Mouse (Mus musculus) hindbrain, postnatal 0 days (tissue): Measurements from ENCODE around the gene Pfkfb2. TPM values are rescaled to one million over a fixed set of nuclear protein-coding genes. Genes with fewer than 3 reads are reported as not detected.
"Not testable (repeated sequence)": the region's sequence is repeated elsewhere in the genome, so short reads cannot be mapped to it uniquely, and the experiment has no call there.

Experiments
- ATAC-seq: fragments of 200-750 bp; cut with Nextera tagmentation; 2 replicates; pipeline ENCODE4 v1.8.0; 2017; ENCODE audit warnings: mild to moderate bottlenecking, moderate TSS enrichment, moderate library complexity
- DNase-seq: peaks from one replicate; pipeline ENCODE4 v3.0.0-alpha.2; 2015; ENCODE audit warnings: low spot score
- H3K27ac ChIP-seq: fragments of 300-500 bp; sonication (generic); 2 replicates; pipeline ENCODE4 v1.5.1; 2014; ENCODE audit warnings: mild to moderate bottlenecking
- H3K27me3 ChIP-seq: fragments of 300-500 bp; sonication (generic); 2 replicates; pipeline ENCODE4 v1.6.1; 2014; ENCODE audit warnings: low read length, mixed read lengths; ENCODE audit not compliant: insufficient read depth
- H3K36me3 ChIP-seq: fragments of 300-500 bp; sonication (generic); 2 replicates; pipeline ENCODE4 v1.6.1; 2014; ENCODE audit warnings: low read length, mixed read lengths; ENCODE audit not compliant: insufficient read depth
- H3K4me1 ChIP-seq: fragments of 300-500 bp; sonication (generic); 2 replicates; pipeline ENCODE4 v1.6.1; 2014; ENCODE audit warnings: antibody characterized with exemption, low read length, mixed read lengths; ENCODE audit not compliant: insufficient read depth
- H3K4me2 ChIP-seq: fragments of 300-500 bp; sonication (generic); 2 replicates; pipeline ENCODE4 v1.6.1; 2014; ENCODE audit warnings: low read depth, mild to moderate bottlenecking, low read length, moderate library complexity, mixed read lengths
- H3K4me3 ChIP-seq: fragments of 300-500 bp; sonication (generic); 2 replicates; pipeline ENCODE4 v1.5.1; 2014; ENCODE audit warnings: low read length
- H3K9ac ChIP-seq: fragments of 300-500 bp; sonication (generic); replicated peaks from 2 replicates; pipeline ENCODE4 v1.6.1; 2014; ENCODE audit warnings: mild to moderate bottlenecking, low read length, moderate library complexity, mixed read lengths
- H3K9me3 ChIP-seq: fragments of 300-500 bp; sonication (generic); 2 replicates; pipeline ENCODE4 v1.6.1; 2016; ENCODE audit warnings: low read length, mixed read lengths
- CTCF ChIP-seq: IDR thresholded peaks from 2 replicates; pipeline ENCODE4 v1.5.1; 2016; ENCODE audit warnings: antibody characterized with exemption, control low read depth, low read depth
- WGBS: fragments of 180-500 bp; shearing (Covaris S2); extraction: QIAGEN DNeasy Blood & Tissue Kit; methylation state at CpG from one replicate; pipeline ENCODE4 v1.1.7; 2014; 5-methylcytosine and 5-hydroxymethylcytosine counted together
- polyA plus RNA-seq: library from polyadenylated mRNA; unstranded; fragments of >200 nt; fragmentation: Nextera tagmentation; extraction: Ambion mirVana; gene quantifications from 2 replicates; pipeline ENCODE4 v1.2.1, GENCODE M21; 2015
- total RNA-seq: library from RNA; depleted of rRNA; stranded (reverse); fragments of >200 nt; gene quantifications from 2 replicates; pipeline ENCODE4 v1.2.3, GENCODE M21; 2014

Gene Pfkfb2
- total and polyA plus RNA-seq, 2 experiments from 2014 or later: 13.3 to 30.0 TPM

DNA sequence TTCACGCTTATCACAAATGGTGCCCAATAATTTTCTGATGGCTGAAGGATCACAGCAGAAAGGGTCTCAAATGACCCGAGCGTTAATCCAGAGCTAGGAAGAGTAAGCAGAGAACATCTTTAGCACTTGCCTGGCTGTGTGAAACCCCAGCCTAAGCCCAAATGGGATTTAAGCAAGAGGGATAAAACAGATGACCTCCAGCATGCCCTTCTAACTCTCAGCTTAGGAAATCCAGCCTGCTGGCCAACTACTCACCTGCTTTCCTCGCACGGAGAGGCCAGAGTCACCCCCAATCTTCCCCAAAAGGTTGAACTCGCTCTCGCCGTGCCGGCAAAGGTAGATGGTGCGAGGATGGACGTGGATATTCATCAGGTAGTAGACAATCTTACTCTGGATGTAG lies 27.1 kb downstream of the Pfkfb2 start:
- H3K4me3 ChIP-seq: no peak overlapping the region
- H3K4me1 ChIP-seq: no peaks in the 10 kb centered on the region
- 94% methylated on average over 11 of the region's 11 CpGs for WGBS
- DNase-seq (no peak), ATAC-seq (no peak)
- H3K27ac ChIP-seq: no peak overlapping the region
- no peak overlapping the region for H3K4me2 ChIP-seq
- no peaks in the 10 kb centered on the region for H3K27me3 ChIP-seq
- H3K9me3 ChIP-seq: no peaks in the 10 kb centered on the region
- no peak for TF ChIP-seq CTCF
- H3K36me3 ChIP-seq: peaks cover 62% of the 10 kb centered on the region
- H3K9ac ChIP-seq: no peak overlapping the region

DNA sequence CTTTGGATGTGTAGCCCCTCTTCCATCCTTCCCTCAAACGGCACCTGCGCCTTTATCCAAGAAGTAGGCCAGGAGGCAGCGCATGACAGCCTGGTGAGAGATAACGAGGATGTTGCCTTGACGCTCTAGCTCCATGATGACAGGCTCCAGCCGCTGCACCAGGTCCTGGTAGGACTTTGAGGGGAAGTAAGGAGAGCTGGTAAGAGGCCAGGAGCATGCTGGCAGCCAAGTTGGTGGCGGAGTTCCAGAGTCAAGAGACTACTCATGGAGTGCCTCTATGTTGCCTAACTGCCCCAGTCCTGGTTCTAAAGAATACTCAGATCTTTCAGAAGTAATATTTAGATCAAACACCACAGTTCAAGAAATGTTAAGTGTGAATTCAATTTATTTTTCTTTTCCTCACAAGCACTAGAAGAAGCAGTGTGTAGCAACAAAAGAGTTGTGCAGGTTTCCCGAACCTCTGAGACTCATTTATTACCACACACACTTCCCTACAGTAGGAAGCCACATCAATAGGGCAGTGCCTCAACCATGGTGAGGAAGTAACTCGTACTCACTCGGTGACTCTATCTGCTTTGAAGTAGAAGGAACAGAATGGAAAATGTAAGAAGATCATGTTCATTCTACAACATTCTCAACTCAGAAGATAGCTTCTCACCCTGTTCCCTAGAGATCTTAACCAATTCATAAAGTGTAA lies 29.0 kb downstream of the Pfkfb2 start:
- H3K9me3 ChIP-seq: no peaks in the 10 kb centered on the region
- DNase-seq (no peak), ATAC-seq (no peak)
- H3K4me2 ChIP-seq: no peak overlapping the region
- WGBS: 85% methylated on average over 10 of the region's 10 CpGs
- H3K9ac ChIP-seq: no peak overlapping the region
- H3K4me3 ChIP-seq: no peak overlapping the region
- no peak for TF ChIP-seq CTCF
- H3K4me1 ChIP-seq: no peaks in the 10 kb centered on the region
- no peaks in the 10 kb centered on the region for H3K27me3 ChIP-seq
- no peak overlapping the region for H3K27ac ChIP-seq
- H3K36me3 ChIP-seq: peaks cover 48% of the 10 kb centered on the region

DNA sequence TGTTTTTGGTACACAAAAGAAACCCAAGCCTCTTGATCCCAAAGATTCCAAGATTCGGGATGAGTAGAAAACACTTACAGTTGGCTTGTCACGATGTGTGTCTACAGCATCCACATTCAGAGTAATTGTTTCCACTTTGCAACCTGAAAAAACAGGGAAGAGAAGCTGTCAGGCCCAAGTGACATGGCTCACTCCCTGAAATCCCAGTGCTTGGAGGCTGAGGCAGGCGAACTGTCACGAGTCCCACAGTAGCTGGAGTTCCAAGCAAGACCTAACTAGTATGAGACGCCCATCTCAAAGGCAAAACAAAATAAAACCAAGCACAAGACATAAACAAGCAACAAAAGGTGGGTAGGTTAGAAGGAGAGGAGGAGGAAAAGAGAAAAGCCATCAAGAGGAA lies 30.5 kb downstream of the Pfkfb2 start:
- no peak for TF ChIP-seq CTCF
- H3K27me3 ChIP-seq: no peaks in the 10 kb centered on the region
- H3K4me3 ChIP-seq: no peak overlapping the region
- no peaks in the 10 kb centered on the region for H3K4me1 ChIP-seq
- DNase-seq: no peak
- no peak for ATAC-seq
- WGBS: 92% methylated on average over 5 of the region's 5 CpGs
- H3K27ac ChIP-seq: no peak overlapping the region
- H3K9me3 ChIP-seq: no peaks in the 10 kb centered on the region
- H3K36me3 ChIP-seq: peaks cover 46% of the 10 kb centered on the region
- H3K4me2 ChIP-seq: no peak overlapping the region
- H3K9ac ChIP-seq: no peak overlapping the region

DNA sequence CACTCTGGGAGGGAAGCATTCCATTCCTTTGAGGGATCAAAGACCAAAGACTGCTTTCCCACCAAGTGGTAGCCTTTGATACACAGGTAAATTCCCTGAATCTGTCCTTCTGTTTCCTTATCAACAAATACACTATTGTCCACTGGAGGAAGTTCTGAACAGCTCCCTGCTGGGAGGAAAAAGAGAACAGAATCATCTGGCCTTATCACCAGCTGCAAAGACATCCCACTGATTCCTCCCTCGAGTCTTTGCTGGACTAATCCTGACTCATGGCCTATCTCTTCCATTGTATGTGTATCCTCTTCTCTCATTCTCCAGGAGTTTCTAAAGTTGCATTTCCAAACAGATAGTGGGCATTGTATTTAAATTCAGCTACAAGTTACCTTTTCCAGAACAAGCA lies 45.1 kb downstream of the Pfkfb2 start:
- H3K27me3 ChIP-seq: no peaks in the 10 kb centered on the region
- 52% methylated on average over 1 of the region's 1 CpGs for WGBS
- H3K4me1 ChIP-seq: no peaks in the 10 kb centered on the region
- H3K4me2 ChIP-seq: no peak overlapping the region
- H3K9ac ChIP-seq: no peak overlapping the region
- H3K36me3 ChIP-seq: 0 out of 2 replicates have a peak, but pooled peaks cover 5% of the 10 kb centered on the region
- no peak for DNase-seq
- no peak overlapping the region for H3K27ac ChIP-seq
- H3K4me3 ChIP-seq: no peak overlapping the region
- no peaks in the 10 kb centered on the region for H3K9me3 ChIP-seq
- TF ChIP-seq CTCF: no peak
- ATAC-seq: no peak

DNA sequence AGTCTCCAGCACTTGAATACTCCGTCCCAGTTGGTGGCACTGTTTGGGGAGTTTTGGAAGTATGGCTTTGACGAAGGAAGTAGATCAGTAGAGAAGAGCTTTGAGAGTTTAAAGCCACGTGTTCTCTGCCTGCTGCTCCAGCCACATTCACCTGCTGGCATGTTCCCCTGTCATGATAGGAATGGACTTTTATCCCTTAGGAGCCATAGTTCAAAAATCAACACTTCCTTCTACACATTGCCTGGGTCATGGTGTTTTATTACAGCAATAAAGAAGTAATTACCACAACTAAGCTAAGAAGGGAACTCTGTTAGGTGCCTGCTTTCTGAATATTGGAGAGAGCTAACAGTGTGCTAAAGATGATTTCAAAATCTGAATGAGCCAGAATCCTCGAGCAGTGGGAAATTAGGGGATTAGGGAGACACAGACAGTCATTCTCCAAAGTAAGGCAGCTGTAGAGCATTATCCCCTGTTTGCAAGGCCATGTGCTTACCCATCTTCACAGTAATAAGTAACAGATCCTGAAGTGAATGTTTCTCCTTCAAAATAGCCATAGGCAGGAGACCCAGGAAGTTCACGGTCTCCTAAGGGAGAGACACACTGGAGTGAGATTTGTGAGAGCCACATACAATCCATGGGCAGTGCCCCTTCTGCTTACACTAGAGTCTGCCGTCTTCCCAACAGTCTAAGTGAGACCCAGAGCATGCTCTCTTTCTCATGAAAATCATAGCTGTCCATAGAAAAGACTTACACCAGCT lies 47.2 kb downstream of the Pfkfb2 start:
- Histone ChIP-seq H3K27ac (no peak overlapping the region), H3K4me3 (no peak overlapping the region), H3K9me3 (no peaks in the 10 kb centered on the region), H3K36me3 (no peaks in the 10 kb centered on the region), H3K9ac (no peak overlapping the region), H3K4me1 (no peaks in the 10 kb centered on the region), H3K4me2 (no peak overlapping the region), H3K27me3 (no peaks in the 10 kb centered on the region)
- 77% methylated on average over 6 of the region's 6 CpGs for WGBS
- ATAC-seq (no peak), DNase-seq (no peak)
- no peak for TF ChIP-seq CTCF

DNA sequence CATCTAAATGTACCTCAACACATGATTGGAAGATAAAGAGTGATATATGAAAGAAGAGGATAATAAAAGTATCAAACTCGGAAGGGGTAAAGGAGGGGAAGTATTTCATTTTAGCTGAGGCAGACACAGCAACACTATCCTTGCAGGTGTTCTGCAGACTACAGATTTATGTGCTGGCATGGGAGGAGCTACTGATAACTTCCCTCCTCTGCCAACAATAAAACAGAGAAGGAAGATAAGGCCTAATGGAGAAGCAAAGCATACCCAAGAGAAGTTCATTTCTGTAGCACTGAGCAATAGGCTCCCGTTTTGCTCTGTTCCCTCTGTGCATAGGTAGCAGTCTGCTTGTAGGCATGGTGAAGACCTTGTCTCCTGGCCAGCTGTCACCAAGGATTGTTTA lies 48.0 kb downstream of the Pfkfb2 start:
- Histone ChIP-seq H3K9me3 (no peaks in the 10 kb centered on the region), H3K36me3 (no peaks in the 10 kb centered on the region), H3K4me1 (no peaks in the 10 kb centered on the region), H3K4me3 (no peak overlapping the region), H3K27ac (no peak overlapping the region), H3K9ac (no peak overlapping the region), H3K4me2 (no peak overlapping the region), H3K27me3 (no peaks in the 10 kb centered on the region)
- 88% methylated on average over 2 of the region's 2 CpGs for WGBS
- ATAC-seq: no peak
- TF ChIP-seq CTCF: no peak
- DNase-seq: no peak

DNA sequence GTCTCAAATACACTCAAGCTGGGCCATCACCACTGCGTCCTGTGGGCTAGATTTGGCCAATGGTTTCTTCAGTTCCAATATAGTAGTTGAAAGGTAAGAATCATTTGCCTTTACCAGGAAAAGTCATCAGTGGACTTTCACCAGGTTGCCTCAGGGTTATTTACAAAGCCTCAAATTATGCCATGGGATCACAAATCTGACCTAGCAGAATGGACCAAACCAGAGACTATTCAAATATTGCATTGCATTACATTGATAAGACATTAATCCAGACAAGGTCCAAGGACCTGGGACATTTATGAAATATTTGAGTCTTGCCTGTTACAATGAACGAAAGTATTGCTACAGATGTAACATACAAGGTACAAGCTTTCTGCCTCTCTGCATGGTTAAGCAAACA lies 50.5 kb downstream of the Pfkfb2 start:
- Histone ChIP-seq H3K36me3 (no peaks in the 10 kb centered on the region), H3K4me3 (no peak overlapping the region), H3K9ac (no peak overlapping the region), H3K4me1 (no peaks in the 10 kb centered on the region), H3K4me2 (no peak overlapping the region), H3K9me3 (no peaks in the 10 kb centered on the region), H3K27ac (no peak overlapping the region), H3K27me3 (no peaks in the 10 kb centered on the region)
- ATAC-seq (no peak), DNase-seq (no peak)
- WGBS: 89% methylated on average over 2 of the region's 2 CpGs
- no peak for TF ChIP-seq CTCF

DNA sequence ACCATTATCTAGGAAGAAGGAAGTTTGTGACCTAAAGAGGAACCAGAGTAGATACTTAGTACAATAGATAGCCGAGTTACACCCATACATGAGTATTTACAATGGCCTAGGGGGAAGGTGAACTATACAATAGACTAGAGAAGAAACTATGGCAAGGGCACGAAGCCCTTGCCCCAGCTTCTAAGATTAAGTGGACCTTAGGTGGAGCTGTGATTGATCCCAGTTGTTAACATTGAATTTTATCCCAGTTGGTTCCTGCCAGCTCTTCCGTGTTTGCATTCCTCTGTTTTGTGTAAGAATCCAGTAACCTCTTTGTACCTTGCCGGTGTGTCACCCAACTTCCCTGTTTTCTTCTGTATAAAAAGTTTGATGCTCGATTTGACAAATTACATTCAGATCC lies 65.5 kb downstream of the Pfkfb2 start:
- not testable (repeated sequence) for H3K4me1 ChIP-seq, H3K9me3 ChIP-seq, H3K36me3 ChIP-seq, H3K27ac ChIP-seq, DNase-seq, H3K4me3 ChIP-seq, H3K4me2 ChIP-seq, ATAC-seq, H3K27me3 ChIP-seq, H3K9ac ChIP-seq
- 92% methylated on average over 5 of the region's 5 CpGs for WGBS
